Mouse (Mus musculus): ENCODE results near the gene Gpn3.

- TF ChIP-seq POLR2A (IDR thresholded peaks at IDR 0.05; ENCODE audit: low read depth, low read length): no peak
- no peak for TF ChIP-seq CTCF (IDR thresholded peaks at IDR 0.05; ENCODE audit: extremely low read depth, insufficient read depth, insufficient read length, insufficient replicate concordance)
These were observed 28.2 kb downstream of the Gpn3 start for GRCm38 (mm10) chr5:122399871-122400270.

All from spleen, adult 2 months (tissue).